Mouse (Mus musculus) thymus, postnatal 0 days (tissue): ENCODE data around the gene Olfr1391. TPM values are rescaled to one million over a fixed set of nuclear protein-coding genes. Genes with fewer than 3 reads are reported as not detected.
"Not testable (repeated sequence)": the region's sequence is repeated elsewhere in the genome, so short reads cannot be mapped to it uniquely, and the experiment has no call there.

Experiments used
- DNase-seq: peaks from one replicate; pipeline ENCODE4 v3.0.0-alpha.2; 2015; ENCODE audit warnings: low spot score
- polyA plus RNA-seq: library from polyadenylated mRNA; unstranded; fragments of >200 nt; fragmentation: Nextera tagmentation; extraction: Ambion mirVana; gene quantifications from 2 replicates; pipeline ENCODE4 v1.2.1, GENCODE M21; 2015

Olfr1391 gene
- polyA plus RNA-seq = not detected in 2 replicates

DNA sequence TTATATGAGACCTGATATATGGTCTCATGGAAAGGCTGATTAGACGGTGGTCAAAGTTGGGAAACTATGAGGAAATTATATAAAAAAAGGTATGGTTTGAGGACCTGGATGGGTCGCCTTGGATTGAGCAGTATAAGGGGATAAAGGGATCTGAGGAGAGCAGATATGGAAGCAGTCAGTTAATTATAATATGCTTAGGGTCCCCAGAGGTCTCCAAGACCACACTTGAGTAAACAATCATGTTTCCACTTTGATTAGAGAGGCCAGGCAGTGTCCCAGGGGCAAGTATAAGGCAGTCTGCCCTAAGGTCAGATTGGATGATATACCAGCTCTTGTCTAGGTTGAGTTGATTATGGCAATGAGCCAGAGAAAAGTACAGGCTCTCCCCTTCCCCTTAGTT is at the start of gene Olfr1391:
TSS of gene Olfr1391 (plus strand) at position 301 of the 400 bp plus-strand sequence.
- DNase-seq = no peak

DNA sequence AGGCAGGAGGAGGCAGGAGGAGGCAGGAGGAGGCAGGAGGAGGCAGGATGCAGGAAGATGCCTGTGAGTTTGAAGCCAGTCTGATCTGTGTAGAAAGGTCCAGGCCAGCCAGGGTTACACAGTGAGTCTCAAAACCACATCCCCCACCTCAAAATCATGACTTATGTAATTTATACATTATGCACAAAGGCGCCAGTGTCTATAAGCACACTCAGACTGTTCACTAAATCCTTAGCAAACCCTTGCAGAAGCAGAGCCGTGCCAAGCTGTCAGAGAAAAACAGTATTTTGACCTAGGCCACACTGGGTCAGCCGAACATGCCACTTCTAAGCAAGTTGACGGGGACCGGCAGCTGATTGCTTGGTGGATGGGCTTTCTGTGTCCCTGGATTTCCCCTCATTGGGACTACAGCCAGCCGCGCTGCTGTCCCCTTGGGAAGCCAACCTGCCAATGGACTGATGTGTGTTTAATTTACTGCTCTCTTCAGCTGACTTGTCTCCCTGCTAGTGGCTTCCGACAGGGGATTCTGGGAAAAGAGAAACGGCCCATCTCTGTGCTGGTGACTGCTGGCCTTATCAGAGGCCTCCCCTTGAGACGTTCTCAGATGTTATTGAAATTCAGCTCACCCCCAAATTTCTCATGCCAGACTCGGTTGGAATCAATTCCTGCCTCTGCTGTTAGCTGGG is 48.6 kb upstream of the Olfr1391 start:
- DNase-seq = no peak

DNA sequence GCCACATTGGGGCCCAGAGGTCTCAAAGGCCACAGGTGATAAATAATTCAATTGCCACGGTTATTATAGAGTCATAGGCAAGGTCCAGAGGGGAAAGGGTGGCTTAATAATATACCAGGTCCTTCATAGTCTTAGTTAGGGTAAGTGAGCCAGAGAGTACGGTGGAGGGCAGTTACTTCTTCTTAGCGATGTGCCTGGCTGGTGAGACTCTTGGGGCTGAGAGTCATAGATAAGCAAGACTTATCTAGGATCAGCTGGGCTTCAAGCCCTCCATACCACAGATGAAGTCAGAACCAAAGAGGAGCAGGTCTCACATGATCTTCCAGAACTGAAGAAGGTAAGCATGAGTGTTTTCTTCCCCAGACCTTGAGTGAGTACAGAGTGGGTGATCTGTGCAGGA is 44.3 kb upstream of the Olfr1391 start, which contains the start of gene Olfr1393:
TSS of gene Olfr1393 (plus strand) at position 83 of the 400 bp plus-strand sequence.
- no peak for DNase-seq

DNA sequence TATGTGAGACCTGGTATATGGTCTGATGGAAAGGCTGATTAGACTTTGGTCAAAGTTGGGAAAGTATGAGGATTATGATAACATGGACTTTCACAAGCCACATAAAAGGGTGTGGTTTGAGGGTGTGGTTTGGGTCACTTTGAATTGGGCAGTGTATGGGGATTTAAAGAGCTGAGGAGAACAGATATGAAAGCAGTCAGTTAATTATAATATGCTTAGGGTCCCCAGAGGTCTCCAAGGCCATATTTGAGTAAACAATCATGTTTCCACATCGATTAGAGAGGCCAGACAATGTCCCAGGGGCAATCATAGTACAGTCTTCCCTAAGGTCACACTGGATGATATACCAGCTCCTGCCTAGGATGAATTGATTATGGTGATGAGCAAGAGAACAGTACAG is 37.6 kb upstream of the Olfr1391 start, which contains the start of gene Olfr1392:
TSS of gene Olfr1392 (plus strand) at position 301 of the 400 bp plus-strand sequence.
- not testable (repeated sequence) for DNase-seq

DNA sequence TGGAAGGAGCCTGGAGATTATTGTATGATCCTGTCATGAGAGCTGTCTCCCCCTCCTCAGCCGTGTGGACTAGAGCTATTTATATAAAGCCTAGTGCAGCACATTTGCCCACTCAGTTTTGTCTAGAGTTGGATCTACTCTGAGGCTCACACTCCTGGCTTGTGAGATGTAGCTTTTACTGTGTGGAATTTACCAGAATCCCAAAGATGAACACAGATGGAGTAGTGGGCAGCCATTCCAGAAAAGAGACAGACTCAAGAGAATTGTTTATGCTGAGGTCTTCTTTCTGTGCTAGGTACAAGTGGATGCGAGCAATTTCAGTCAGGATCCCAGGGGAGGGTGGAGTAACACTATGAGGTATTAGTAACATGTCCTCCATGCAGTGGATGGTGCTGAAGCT is 35.3 kb upstream of the Olfr1391 start:
- no peak for DNase-seq

DNA sequence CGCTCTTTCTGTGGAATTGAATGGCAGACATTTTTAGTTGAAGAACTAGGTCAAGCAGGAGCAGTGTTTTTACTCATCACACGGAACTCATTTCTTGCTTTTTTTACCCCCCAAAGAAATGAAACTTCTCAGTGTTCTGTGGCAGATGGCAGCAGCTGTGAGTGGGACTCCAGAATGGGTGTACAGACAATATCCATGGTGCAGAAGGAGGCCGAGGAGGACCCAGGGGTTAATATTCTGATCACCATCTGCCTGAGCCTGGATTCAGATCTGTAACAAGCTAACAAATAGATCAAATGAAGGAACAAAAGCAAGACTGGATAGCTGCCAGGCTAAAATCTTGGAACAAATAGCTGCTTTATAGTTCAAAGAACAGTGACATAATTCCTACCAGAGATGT is 29.8 kb upstream of the Olfr1391 start:
- DNase-seq = no peak

DNA sequence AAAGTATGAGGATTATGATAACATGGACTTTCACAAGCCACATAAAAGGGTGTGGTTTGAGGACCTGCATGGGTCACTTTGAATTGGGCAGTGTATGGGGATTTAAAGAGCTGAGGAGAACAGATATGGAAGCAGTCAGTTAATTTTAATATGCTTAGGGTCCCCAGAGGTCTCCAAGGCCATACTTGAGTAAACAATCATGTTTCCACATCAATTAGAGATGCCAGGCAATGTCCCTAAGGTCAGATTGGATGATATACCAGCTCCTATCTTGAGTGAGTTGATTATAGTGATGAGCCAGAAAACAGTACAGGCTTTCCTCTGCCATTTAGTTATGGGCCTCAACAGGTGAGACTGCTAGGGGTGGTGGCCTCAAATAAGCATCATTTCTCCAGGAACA is 18.1 kb upstream of the Olfr1391 start, which contains the start of gene Olfr10:
TSS of gene Olfr10 (plus strand) at position 301 of the 400 bp plus-strand sequence.
- DNase-seq = no peak

DNA sequence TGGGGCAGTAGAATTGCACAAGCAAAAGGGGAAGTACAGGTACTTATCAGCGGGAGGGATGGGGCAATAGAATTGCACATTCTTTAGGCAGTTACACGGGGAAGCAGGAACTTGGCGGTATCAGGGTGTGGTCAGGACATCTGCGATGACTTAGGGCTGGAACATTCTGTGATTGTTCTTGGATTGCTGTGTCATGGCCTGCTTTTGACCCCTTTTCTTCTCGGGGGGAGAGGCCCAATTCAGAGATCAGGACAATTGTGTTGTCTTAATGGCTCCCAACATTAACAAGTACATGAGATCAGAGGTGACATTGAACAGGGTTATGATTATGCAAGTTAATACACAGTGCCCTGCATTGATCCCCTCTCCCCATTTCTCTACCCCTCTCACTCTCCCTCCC is 14.0 kb upstream of the Olfr1391 start:
- DNase-seq = not testable (repeated sequence)

DNA sequence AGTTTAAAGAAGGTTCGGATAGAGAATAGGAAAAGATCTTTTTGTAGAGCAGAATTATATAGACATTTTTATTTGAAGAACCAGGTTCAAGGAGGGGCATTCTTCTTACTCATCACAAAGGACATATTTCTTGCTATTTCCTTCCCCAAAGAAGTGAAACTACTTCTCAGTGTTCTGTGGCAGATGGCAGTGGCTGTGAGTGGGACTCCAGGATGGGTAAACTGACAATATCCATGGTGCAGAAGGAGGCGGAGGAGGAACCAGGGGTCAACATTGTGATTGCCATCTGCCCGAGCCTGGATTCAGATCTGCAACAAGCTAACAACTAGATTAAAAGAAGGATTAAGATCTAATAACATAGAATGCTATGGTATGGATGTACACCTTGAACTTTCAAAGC is 4.2 kb downstream of the Olfr1391 start:
- no peak for DNase-seq

DNA sequence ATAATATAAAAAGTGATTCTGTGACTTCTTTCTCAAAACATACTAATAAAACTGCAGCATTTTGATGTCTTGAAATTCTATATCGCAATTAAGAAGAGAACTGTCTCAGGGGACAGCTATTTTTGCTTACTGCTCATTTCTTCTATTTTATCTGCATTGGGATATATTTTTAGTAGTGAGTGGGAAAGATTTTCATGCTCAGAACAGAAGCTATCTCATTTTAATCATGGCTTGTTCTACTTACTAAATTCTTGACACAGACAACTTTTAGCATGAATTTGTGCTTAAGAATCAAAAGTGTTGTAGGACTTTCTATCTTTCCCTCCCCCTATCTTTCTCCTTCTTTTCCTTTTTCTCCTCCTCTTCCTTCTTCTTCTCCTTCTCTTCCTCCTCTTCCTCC is 7.1 kb downstream of the Olfr1391 start:
- DNase-seq = no peak

DNA sequence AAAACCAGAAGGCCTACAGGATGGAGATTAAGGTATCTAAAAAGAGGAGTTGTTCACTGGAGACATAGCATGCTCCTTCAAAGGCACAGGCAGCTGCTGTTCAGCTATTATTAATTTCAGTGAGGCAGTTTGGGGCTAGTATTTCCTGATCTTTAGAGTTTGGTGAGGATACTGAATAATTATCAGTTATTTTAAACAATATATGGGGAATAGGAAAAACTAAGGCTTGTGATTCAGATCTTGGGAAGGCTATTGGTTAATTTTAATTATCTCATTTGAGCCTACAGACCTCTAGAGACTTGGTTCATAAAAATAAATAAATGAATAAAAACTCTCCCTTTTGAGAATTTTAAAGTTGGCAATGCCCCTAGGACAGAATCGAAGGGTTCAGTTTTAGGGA is 12.3 kb downstream of the Olfr1391 start, which contains the start of gene Olfr1390:
TSS of gene Olfr1390 (plus strand) at position 301 of the 400 bp plus-strand sequence.
- no peak for DNase-seq

DNA sequence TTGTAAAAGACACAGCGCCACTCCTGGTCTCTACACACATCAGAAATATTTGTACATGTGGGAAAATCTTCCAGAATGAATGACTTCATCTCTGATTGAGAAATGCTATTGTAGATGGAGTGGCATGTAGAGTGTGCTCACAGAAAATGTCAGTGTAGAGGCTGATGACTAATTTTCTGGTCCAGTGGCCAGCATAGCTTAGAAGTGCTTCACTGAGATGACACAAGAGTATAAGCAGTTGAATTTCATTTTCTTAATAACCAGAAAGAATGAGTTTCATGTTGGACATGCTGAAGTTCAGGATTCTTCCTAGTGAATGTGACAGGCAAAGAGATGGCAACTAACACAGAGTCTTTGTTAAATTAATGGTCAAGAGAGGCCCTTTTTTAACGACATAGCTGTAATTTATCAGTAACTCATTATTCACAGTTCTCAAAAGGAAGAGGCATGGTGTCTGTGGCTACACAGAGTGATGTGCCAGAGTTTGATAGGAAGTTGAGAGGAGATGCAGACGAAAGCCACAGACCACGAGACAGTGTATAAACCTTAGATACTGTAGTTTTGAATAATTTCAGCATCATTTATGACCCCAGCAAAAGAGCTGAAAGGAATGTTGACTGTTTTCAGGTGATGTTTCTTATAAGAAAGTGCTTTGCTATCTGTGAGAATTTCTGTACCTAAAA is 14.7 kb downstream of the Olfr1391 start:
- DNase-seq = no peak

Other genes with a start within 250 kb of the Olfr1391 start
- gene Ifi47, start 246.2 kb upstream of the Olfr1391 start, polyA plus RNA-seq = 87.1 and 88.7 TPM in 2 replicates
- 0.10 and 0.16 TPM in 2 replicates for gene Olfr1396, start 207.9 kb upstream of the Olfr1391 start, polyA plus RNA-seq
- gene Olfr1395, start 180.5 kb upstream of the Olfr1391 start, polyA plus RNA-seq = not detected in 2 replicates
- gene Olfr1394, start 168.4 kb upstream of the Olfr1391 start, polyA plus RNA-seq = not detected in 2 replicates
- gene Btnl9, start 135.6 kb upstream of the Olfr1391 start, polyA plus RNA-seq = 1.1 and 1.7 TPM in 2 replicates
- gene Zfp62, start 119.5 kb upstream of the Olfr1391 start, polyA plus RNA-seq = 33.8 and 36.1 TPM in 2 replicates
- 82.0 and 82.7 TPM in 2 replicates for gene Mgat1, start 78.6 kb upstream of the Olfr1391 start, polyA plus RNA-seq
- not detected in 2 replicates for gene Olfr1393, start 44.4 kb upstream of the Olfr1391 start, polyA plus RNA-seq
- gene Olfr1392, start 37.5 kb upstream of the Olfr1391 start, polyA plus RNA-seq = not detected in 2 replicates
- gene Olfr10, start 18.0 kb upstream of the Olfr1391 start, polyA plus RNA-seq = not detected in 2 replicates
- not detected in 2 replicates for gene Olfr1390, start 12.4 kb downstream of the Olfr1391 start, polyA plus RNA-seq
- gene Olfr1389, start 100.3 kb downstream of the Olfr1391 start, polyA plus RNA-seq = not detected in 2 replicates
- gene Olfr1388, start 113.9 kb downstream of the Olfr1391 start, polyA plus RNA-seq = 0.04 and 0.05 TPM in 2 replicates
- not detected in 2 replicates for gene Olfr1387, start 132.6 kb downstream of the Olfr1391 start, polyA plus RNA-seq
- gene Olfr1386, start 142.3 kb downstream of the Olfr1391 start, polyA plus RNA-seq = not detected in 2 replicates
- not detected in 2 replicates for gene Olfr1385, start 166.3 kb downstream of the Olfr1391 start, polyA plus RNA-seq
- gene Olfr1384, start 184.0 kb downstream of the Olfr1391 start, polyA plus RNA-seq = not detected in 2 replicates
- gene Olfr1383, start 196.9 kb downstream of the Olfr1391 start, polyA plus RNA-seq = not detected in 2 replicates
- gene Olfr1382, start 205.5 kb downstream of the Olfr1391 start, polyA plus RNA-seq = not detected in 2 replicates
- not detected in 2 replicates for gene Olfr1381, start 220.7 kb downstream of the Olfr1391 start, polyA plus RNA-seq
- gene Olfr1380, start 234.1 kb downstream of the Olfr1391 start, polyA plus RNA-seq = not detected in 2 replicates